Mouse (Mus musculus) frontal cortex, adult 2 months (tissue): ENCODE data around the gene Kpna7. TPM values are rescaled to one million over a fixed set of nuclear protein-coding genes. Genes with fewer than 3 reads are reported as not detected.
"Not testable (repeated sequence)": the region's sequence is repeated elsewhere in the genome, so short reads cannot be mapped to it uniquely, and the experiment has no call there.

ENCODE experiments used
- DNase-seq, 2 experiments: peaks; one replicate each; pipeline ENCODE4 v3.0.0; 2022; ENCODE audit warnings: low spot score in 1 of 2; ENCODE audit errors: extremely low spot score in 1 of 2
- polyA plus RNA-seq: library from polyadenylated mRNA; depleted of rRNA; stranded (reverse); fragments of >200 nt; gene quantifications from 2 replicates; pipeline ENCODE4 v1.2.3, GENCODE M21; 2012; rRNA removed

Gene Kpna7
- not detected in 2 replicates for polyA plus RNA-seq

- peak; percentile 73 to 90 for DNase-seq
These were observed at the start of gene Kpna7, which contains the start of gene Arpc1a for GRCm38 (mm10) chr5:145083632-145084451. Gene Kpna7, minus strand, starts transcription at chr5:145084030. Gene Arpc1a, plus strand, starts transcription at chr5:145083830.

- not testable (repeated sequence) for DNase-seq
These were observed 49.4 kb upstream of the Kpna7 start for GRCm38 (mm10) chr5:145133275-145133674.

- no peak for DNase-seq
These were observed 47.2 kb upstream of the Kpna7 start for GRCm38 (mm10) chr5:145130995-145131394.

- peak; percentile 71 to 81 for DNase-seq
These were observed 46.4 kb upstream of the Kpna7 start for GRCm38 (mm10) chr5:145130191-145130590.

- DNase-seq, result not testable (repeated sequence)
These were observed 45.9 kb upstream of the Kpna7 start for GRCm38 (mm10) chr5:145129773-145130172.

- no peak for DNase-seq
These were observed 45.3 kb upstream of the Kpna7 start for GRCm38 (mm10) chr5:145129124-145129523.

- no peak for DNase-seq
These were observed 42.8 kb upstream of the Kpna7 start for GRCm38 (mm10) chr5:145126580-145126979.

- DNase-seq, result no peak
These were observed 39.6 kb upstream of the Kpna7 start for GRCm38 (mm10) chr5:145123396-145123795.

GRCm38 (mm10) chr5:145120921-145121320 lies 37.1 kb upstream of the Kpna7 start:
- DNase-seq, result no peak

- DNase-seq, result no peak
These were observed 35.6 kb upstream of the Kpna7 start for GRCm38 (mm10) chr5:145119385-145119784.

- DNase-seq, result no peak
These were observed 34.6 kb upstream of the Kpna7 start for GRCm38 (mm10) chr5:145118461-145118860.

GRCm38 (mm10) chr5:145118005-145118404 lies 34.2 kb upstream of the Kpna7 start:
- no peak for DNase-seq

GRCm38 (mm10) chr5:145116916-145117315 lies 33.1 kb upstream of the Kpna7 start:
- peak in 1 of 2 experiments; percentile 62 for DNase-seq

- DNase-seq, result no peak
These were observed 32.5 kb upstream of the Kpna7 start for GRCm38 (mm10) chr5:145116316-145116715.

GRCm38 (mm10) chr5:145115736-145116135 lies 31.9 kb upstream of the Kpna7 start:
- no peak for DNase-seq

- DNase-seq, result no peak
These were observed 31.0 kb upstream of the Kpna7 start for GRCm38 (mm10) chr5:145114606-145115473.

- no peak for DNase-seq
These were observed 30.3 kb upstream of the Kpna7 start, which contains the start of gene Arpc1b for GRCm38 (mm10) chr5:145114071-145114605. Gene Arpc1b, plus strand, starts transcription at chr5:145114215.

GRCm38 (mm10) chr5:145113416-145113815 lies 29.6 kb upstream of the Kpna7 start:
- DNase-seq, result no peak

GRCm38 (mm10) chr5:145112566-145112965 lies 28.7 kb upstream of the Kpna7 start:
- DNase-seq, result no peak

- no peak for DNase-seq
These were observed 26.6 kb upstream of the Kpna7 start for GRCm38 (mm10) chr5:145110401-145110800.

GRCm38 (mm10) chr5:145105694-145106275 lies 22.0 kb upstream of the Kpna7 start:
- no peak for DNase-seq
